Mouse (Mus musculus): ENCODE data around the gene Clstn2. TPM values are rescaled to one million over a fixed set of nuclear protein-coding genes. Genes with fewer than 3 reads are reported as not detected.

The Clstn2 gene
- polyA plus RNA-seq, 1 experiment from 2014 or later = 13.7 TPM

GRCm38 (mm10) chr9:97755599-97756270, 277.2 kb downstream of the Clstn2 start:
- H3K27me3 ChIP-seq (replicated peaks) = no peaks in the 10 kb centered on the region

GRCm38 (mm10) chr9:97753715-97754114, 279.3 kb downstream of the Clstn2 start:
- H3K4me3 ChIP-seq = no peak overlapping the region
- H3K27ac ChIP-seq = no peak overlapping the region
- H3K36me3 ChIP-seq = no peaks in the 10 kb centered on the region
- ATAC-seq (ENCODE audit: low FRiP score, low read depth) = no peak
- no peaks in the 10 kb centered on the region for H3K4me1 ChIP-seq
- no peaks in the 10 kb centered on the region for H3K27me3 ChIP-seq (replicated peaks)
- H3K9ac ChIP-seq = no peak overlapping the region
- no peak overlapping the region for H3K4me2 ChIP-seq (replicated peaks)
- H3K9me3 ChIP-seq = no peaks in the 10 kb centered on the region
- 80% methylated on average over 2 of the region's 2 CpGs for WGBS

More at GRCm38 (mm10) chr9:97755599-97756270, 277.2 kb downstream of the Clstn2 start:
- no peak for ATAC-seq (ENCODE audit: low FRiP score, low read depth)
- no peaks in the 10 kb centered on the region for H3K9me3 ChIP-seq
- 80% methylated on average over 7 of the region's 7 CpGs for WGBS
- no peak overlapping the region for H3K4me2 ChIP-seq (replicated peaks)
- no peaks in the 10 kb centered on the region for H3K36me3 ChIP-seq
- no peak overlapping the region for H3K4me3 ChIP-seq
- no peak overlapping the region for H3K9ac ChIP-seq
- H3K27ac ChIP-seq = no peak overlapping the region
- no peaks in the 10 kb centered on the region for H3K4me1 ChIP-seq

GRCm38 (mm10) chr9:97746574-97746973, 286.4 kb downstream of the Clstn2 start:
- Histone ChIP-seq H3K4me1 (no peaks in the 10 kb centered on the region), H3K27me3 (replicated peaks) (no peaks in the 10 kb centered on the region), H3K4me3 (no peak overlapping the region), H3K9ac (no peak overlapping the region), H3K27ac (no peak overlapping the region), H3K36me3 (no peaks in the 10 kb centered on the region), H3K4me2 (replicated peaks) (no peak overlapping the region), H3K9me3 (no peaks in the 10 kb centered on the region)
- no peak for ATAC-seq (ENCODE audit: low FRiP score, low read depth)
- 80% methylated on average over 2 of the region's 2 CpGs for WGBS

- Histone ChIP-seq H3K4me1 (no peaks in the 10 kb centered on the region), H3K36me3 (no peaks in the 10 kb centered on the region), H3K4me2 (replicated peaks) (no peak overlapping the region), H3K4me3 (no peak overlapping the region), H3K9ac (no peak overlapping the region), H3K27ac (no peak overlapping the region), H3K9me3 (no peaks in the 10 kb centered on the region), H3K27me3 (replicated peaks) (no peaks in the 10 kb centered on the region)
- no peak for ATAC-seq (ENCODE audit: low FRiP score, low read depth)
- 73% methylated on average over 3 of the region's 3 CpGs for WGBS
Observed at GRCm38 (mm10) chr9:97727715-97728486, 305.1 kb downstream of the Clstn2 start.

GRCm38 (mm10) chr9:97717728-97718127, 315.3 kb downstream of the Clstn2 start:
- no peak overlapping the region for H3K9ac ChIP-seq
- no peaks in the 10 kb centered on the region for H3K4me1 ChIP-seq
- no peak overlapping the region for H3K27ac ChIP-seq
- no peak overlapping the region for H3K4me3 ChIP-seq
- H3K36me3 ChIP-seq = no peaks in the 10 kb centered on the region
- no peaks in the 10 kb centered on the region for H3K27me3 ChIP-seq (replicated peaks)
- no peak for ATAC-seq (ENCODE audit: low FRiP score, low read depth)
- no peak overlapping the region for H3K4me2 ChIP-seq (replicated peaks)
- H3K9me3 ChIP-seq = no peaks in the 10 kb centered on the region

- Histone ChIP-seq H3K4me2 (replicated peaks) (no peak overlapping the region), H3K27me3 (replicated peaks) (no peaks in the 10 kb centered on the region), H3K4me1 (no peaks in the 10 kb centered on the region), H3K9ac (no peak overlapping the region), H3K9me3 (no peaks in the 10 kb centered on the region), H3K4me3 (no peak overlapping the region), H3K36me3 (no peaks in the 10 kb centered on the region), H3K27ac (no peak overlapping the region)
- ATAC-seq (ENCODE audit: low FRiP score, low read depth) = no peak
- 87% methylated on average over 7 of the region's 7 CpGs for WGBS
Observed at GRCm38 (mm10) chr9:97717005-97717404, 316.0 kb downstream of the Clstn2 start.

GRCm38 (mm10) chr9:97712888-97713287, 320.1 kb downstream of the Clstn2 start:
- 92% methylated on average over 3 of the region's 3 CpGs for WGBS

GRCm38 (mm10) chr9:97703901-97704503, 329.0 kb downstream of the Clstn2 start:
- H3K4me2 ChIP-seq (replicated peaks) = no peak overlapping the region
- no peaks in the 10 kb centered on the region; the same call in 1 of the 2 replicates for H3K4me1 ChIP-seq
- H3K36me3 ChIP-seq = no peaks in the 10 kb centered on the region
- H3K9me3 ChIP-seq = no peaks in the 10 kb centered on the region
- 56% methylated on average over 4 of the region's 4 CpGs for WGBS
- no peak overlapping the region for H3K9ac ChIP-seq
- H3K27ac ChIP-seq = no peak overlapping the region
- no peak for ATAC-seq (ENCODE audit: low FRiP score, low read depth)
- H3K4me3 ChIP-seq = no peak overlapping the region
- H3K27me3 ChIP-seq (replicated peaks) = no peaks in the 10 kb centered on the region

More at GRCm38 (mm10) chr9:97712888-97713287, 320.1 kb downstream of the Clstn2 start:
- H3K4me2 ChIP-seq (replicated peaks) = no peak overlapping the region
- no peaks in the 10 kb centered on the region for H3K4me1 ChIP-seq
- H3K9ac ChIP-seq = no peak overlapping the region
- H3K27ac ChIP-seq = no peak overlapping the region
- no peaks in the 10 kb centered on the region for H3K9me3 ChIP-seq
- ATAC-seq (ENCODE audit: low FRiP score, low read depth) = no peak
- no peaks in the 10 kb centered on the region for H3K27me3 ChIP-seq (replicated peaks)
- no peak overlapping the region for H3K4me3 ChIP-seq
- no peaks in the 10 kb centered on the region for H3K36me3 ChIP-seq

- H3K4me1 ChIP-seq = no peaks in the 10 kb centered on the region; the same call in 1 of the 2 replicates
- H3K9me3 ChIP-seq = no peaks in the 10 kb centered on the region
- no peaks in the 10 kb centered on the region for H3K27me3 ChIP-seq (replicated peaks)
- no peak overlapping the region for H3K4me3 ChIP-seq
- no peak overlapping the region for H3K9ac ChIP-seq
- no peak overlapping the region for H3K27ac ChIP-seq
- 89% methylated on average over 2 of the region's 2 CpGs for WGBS
- H3K4me2 ChIP-seq (replicated peaks) = no peak overlapping the region
- ATAC-seq (ENCODE audit: low FRiP score, low read depth) = no peak
- H3K36me3 ChIP-seq = no peaks in the 10 kb centered on the region
Observed at GRCm38 (mm10) chr9:97702989-97703388, 330.0 kb downstream of the Clstn2 start.

GRCm38 (mm10) chr9:97699983-97700382, 333.0 kb downstream of the Clstn2 start:
- no peaks in the 10 kb centered on the region for H3K9me3 ChIP-seq
- H3K9ac ChIP-seq = no peak overlapping the region
- H3K4me1 ChIP-seq = no peaks in the 10 kb centered on the region; the same call in 1 of the 2 replicates
- no peak for ATAC-seq (ENCODE audit: low FRiP score, low read depth)
- H3K4me2 ChIP-seq (replicated peaks) = no peak overlapping the region
- H3K27me3 ChIP-seq (replicated peaks) = no peaks in the 10 kb centered on the region
- no peak overlapping the region for H3K4me3 ChIP-seq
- H3K27ac ChIP-seq = no peak overlapping the region
- WGBS = 81% methylated on average over 3 of the region's 3 CpGs
- H3K36me3 ChIP-seq = no peaks in the 10 kb centered on the region

GRCm38 (mm10) chr9:97699020-97699419, 334.0 kb downstream of the Clstn2 start:
- no peak for ATAC-seq (ENCODE audit: low FRiP score, low read depth)
- H3K4me1 ChIP-seq = no peaks in the 10 kb centered on the region; the same call in 1 of the 2 replicates
- no peaks in the 10 kb centered on the region for H3K36me3 ChIP-seq
- H3K27me3 ChIP-seq (replicated peaks) = no peaks in the 10 kb centered on the region
- no peak overlapping the region for H3K27ac ChIP-seq
- no peak overlapping the region for H3K4me3 ChIP-seq
- H3K9ac ChIP-seq = no peak overlapping the region
- no peak overlapping the region for H3K4me2 ChIP-seq (replicated peaks)
- no peaks in the 10 kb centered on the region for H3K9me3 ChIP-seq
- 86% methylated on average over 2 of the region's 2 CpGs for WGBS

GRCm38 (mm10) chr9:97698071-97698470, 334.9 kb downstream of the Clstn2 start:
- Histone ChIP-seq H3K9me3 (no peaks in the 10 kb centered on the region), H3K27me3 (replicated peaks) (no peaks in the 10 kb centered on the region), H3K36me3 (no peaks in the 10 kb centered on the region), H3K4me3 (no peak overlapping the region), H3K27ac (no peak overlapping the region), H3K9ac (no peak overlapping the region), H3K4me2 (replicated peaks) (no peak overlapping the region), H3K4me1 (no peaks in the 10 kb centered on the region)
- WGBS = 92% methylated on average over 10 of the region's 10 CpGs
- ATAC-seq (ENCODE audit: low FRiP score, low read depth) = no peak
